ENCODE assay signal across 20 mouse cellular contexts in genomic region chr13:3596232-3596631, GRCm38 (mm10). TPM values are rescaled to one million over a fixed set of nuclear protein-coding genes. Genes with fewer than 3 reads are reported as not detected.
DNase-seq lines count a peak whose midpoint lies in the region; ATAC-seq and TF ChIP-seq lines count a peak whose summit lies in the region.
"Had no signal": no experiment of that assay in that cellular context is flagged by ENCODE, and none has a peak within 500 bp of the region (broad histone marks: within the 10 kb centered on the region; RNA-seq: fewer than 3 reads in every experiment).

No protein-coding gene starts in this region.

- peak; percentile 63 to 65 for TF ChIP-seq EP300 in MEL (IDR thresholded peaks at IDR 0.05; ENCODE audit: low read depth in 1 of 2, low read length in 2 of 2)

- H3K36me3 ChIP-seq in G1E (replicated peaks) (peaks cover 74% of the 10 kb centered on the region), MEL (ENCODE audit: control insufficient read depth in 1 of 2, insufficient read depth in 2 of 2, low read length in 2 of 2) (peaks cover 2 to 58% of the 10 kb centered on the region in 2 experiments)

- TF ChIP-seq POLR2A in MEL (IDR thresholded peaks at IDR 0.05; ENCODE audit: control insufficient read depth in 1 of 2, insufficient read depth in 1 of 2, low read depth in 1 of 2, low read length in 2 of 2, poor library complexity in 1 of 2), result no peak

- no peak overlapping the region for H3K9ac ChIP-seq in MEL (ENCODE audit: control insufficient read depth, low read depth, low read length, poor library complexity, severe bottlenecking)

- no peaks in the 10 kb centered on the region for H3K79me2 ChIP-seq in MEL (ENCODE audit: control insufficient read depth, insufficient read depth, low read length, poor library complexity)

- no peak for TF ChIP-seq RAD21 in MEL (IDR thresholded peaks at IDR 0.05; ENCODE audit: low read depth, low read length)

- peak; percentile 34; the same call in 1 of the 2 replicates for ATAC-seq in G1E (ENCODE audit: extremely low read depth, insufficient number of reproducible peaks, low FRiP score, poor library complexity, severe bottlenecking)
- ATAC-seq: activated CD4-positive, CD25-positive, alpha-beta regulatory T cell, adult 4 months; CD4-positive, CD25-positive, alpha-beta regulatory T cell, adult 4 months; Patski had no signal

- H3K27me3 ChIP-seq in G1E (ENCODE audit: insufficient read depth, low read length) (no peaks in the 10 kb centered on the region), MEL (ENCODE audit: control insufficient read depth in 1 of 2, insufficient read depth in 2 of 2, low read length in 2 of 2) (no peaks in the 10 kb centered on the region)
- H3K27me3 ChIP-seq: CH12.LX, Patski had no signal

- TF ChIP-seq CTCF in G1E (IDR thresholded peaks at IDR 0.05; ENCODE audit: low read depth, low read length) (no peak), MEL (IDR thresholded peaks at IDR 0.05 in 2 of 3, conservative IDR thresholded peaks at IDR 0.05 in 1 of 3; ENCODE audit: control insufficient read depth in 1 of 3, insufficient read depth in 1 of 3, low read depth in 2 of 3, low read length in 3 of 3, poor library complexity in 1 of 3, severe bottlenecking in 1 of 3) (no peak)

- DNase-seq in G1E (ENCODE audit: low spot score), result no peak
- DNase-seq in MEL (ENCODE audit: low read depth, low spot score), result peak; percentile 49
- no peak for DNase-seq in left cerebral cortex, adult 8-10 months (ENCODE audit: low spot score in 2 of 2)
- DNase-seq in urinary bladder, postnatal 10 days (ENCODE audit: low spot score), result no peak
- DNase-seq: adrenal gland, adult 2 months; adrenal gland, adult 8-10 months; adrenal gland, postnatal 10 days; adrenal gland, postnatal 14 days; adrenal gland, postnatal 25 days; adrenal gland, postnatal 36 days; B cell, adult 2 months; cerebellum, adult 11 months; cerebellum, adult 11-12 months; cerebellum, adult 18-20 months; cerebellum, adult 2 months; cerebellum, adult 8-10 months had no signal

- H3K4me1 ChIP-seq in G1E (ENCODE audit: insufficient read depth, low read depth, low read length) (no peaks in the 10 kb centered on the region), MEL (ENCODE audit: control insufficient read depth in 1 of 2, insufficient read depth in 2 of 2, low read length in 2 of 2) (no peaks in the 10 kb centered on the region)

- no peak overlapping the region for H3K27ac ChIP-seq in MEL (ENCODE audit: control insufficient read depth, low read depth, low read length)

- H3K9me3 ChIP-seq in G1E (replicated peaks) (no peaks in the 10 kb centered on the region), MEL (replicated peaks; ENCODE audit: insufficient read depth, low read length) (no peaks in the 10 kb centered on the region)

- H3K4me3 ChIP-seq in G1E (ENCODE audit: low read depth, low read length) (no peak overlapping the region), MEL (ENCODE audit: control insufficient read depth in 1 of 2, insufficient read depth in 1 of 2, low read depth in 2 of 2, low read length in 2 of 2) (no peak overlapping the region)

TF ChIP-seq in MEL, 35 proteins besides CTCF, POLR2A, EP300 and RAD21:
- TF ChIP-seq MAZ (IDR thresholded peaks at IDR 0.05; ENCODE audit: low read depth, low read length), result peak; percentile 32; the same call in 1 of the 2 replicates
- no peak for TF ChIP-seq TBP (IDR thresholded peaks at IDR 0.05; ENCODE audit: low read depth, low read length)
- peak; percentile 64 for TF ChIP-seq GATA1 (IDR thresholded peaks at IDR 0.05; ENCODE audit: low read depth, low read length)
- peak; percentile 37; the same call in 1 of the 2 replicates for TF ChIP-seq TCF12 (IDR thresholded peaks at IDR 0.05; ENCODE audit: low read depth, low read length)
- TF ChIP-seq RCOR1 (IDR thresholded peaks at IDR 0.05; ENCODE audit: low read depth, low read length), result peak; percentile 34; the same call in 1 of the 2 replicates
- no peak for TF ChIP-seq MAX (IDR thresholded peaks at IDR 0.05; ENCODE audit: low read length)
TF ChIP-seq in MEL: peak in this region for 4.

RNA-seq across cellular contexts. Expression of gene Fam208b, which starts 14.7 kb away (rescaled TPM):
- total RNA-seq in G1E (2014; fragmentation: Nextera tagmentation) (126 and 150 TPM in 2 replicates), G1E (2017) (57.0 and 58.2 TPM in 2 replicates), MEL (2012; rRNA removed) (18.8 and 23.5 TPM in 2 replicates)
- polyA plus RNA-seq in G1E (2012) (7.3 and 7.6 TPM in 2 replicates), MEL (2012; ENCODE audit: insufficient read depth in 1 of 2, insufficient read length in 2 of 2, low read depth in 1 of 2, low replicate concordance in 2 of 2, missing spikeins in 1 of 2) (100 to 1,000 TPM in 1 of 2 experiments, 10 to 100 TPM in 1; 28.3 to 183 TPM)
- total RNA-seq in left cerebral cortex, adult 8-10 months (2022), result 10 to 100 TPM; 24.8 to 28.9 (median 25.6) TPM

RNA-seq across cellular contexts. Expression of gene Asb13, which starts 37.6 kb away (rescaled TPM):
- total RNA-seq in G1E (2014; fragmentation: Nextera tagmentation) (not detected in 2 replicates), G1E (2017) (0.06 and 0.11 TPM in 2 replicates), MEL (2012; rRNA removed) (1.7 and 2.6 TPM in 2 replicates)
- polyA plus RNA-seq in G1E (2012) (not detected in 2 replicates), MEL (2012; ENCODE audit: insufficient read depth in 1 of 2, insufficient read length in 2 of 2, low read depth in 1 of 2, low replicate concordance in 2 of 2, missing spikeins in 1 of 2) (1 to 10 TPM in 1 of 2 experiments, not detected in 1; 6.0 TPM)
- total RNA-seq in left cerebral cortex, adult 8-10 months (2022), result 10 to 100 TPM; 41.9 to 50.4 (median 47.5) TPM

RNA-seq across cellular contexts. Expression of gene Gdi2, which starts 58.4 kb away (rescaled TPM):
- 1,012 and 1,046 TPM in 2 replicates for total RNA-seq in G1E (2014; fragmentation: Nextera tagmentation)
- 868 and 989 TPM in 2 replicates for total RNA-seq in G1E (2017)
- 493 and 528 TPM in 2 replicates for polyA plus RNA-seq in G1E (2012)
- total RNA-seq in MEL (2012; rRNA removed), result 244 and 293 TPM in 2 replicates
- 100 to 1,000 TPM; 305 to 470 TPM for polyA plus RNA-seq in MEL (2012; ENCODE audit: insufficient read depth in 1 of 2, insufficient read length in 2 of 2, low read depth in 1 of 2, low replicate concordance in 2 of 2, missing spikeins in 1 of 2)
- total RNA-seq in left cerebral cortex, adult 8-10 months (2022), result 100 to 1,000 TPM; 316 to 326 (median 319) TPM

Comparison
In these comparisons a context has a peak if more than half of its experiments do, and no peak if none do; other contexts are left out.
1. RNA of gene Asb13, which starts 37.6 kb away (total RNA-seq): 41.9 to 50.4 TPM in left cerebral cortex, adult 8-10 months; 1.7 to 2.6 TPM in MEL and 0.06 to 0.11 TPM in G1E; every median in the first group is over 10 times any median in the second.